Mouse (Mus musculus) olfactory bulb, adult 2 months (tissue): ENCODE data around the gene Acp7.

ENCODE experiments used
- CTCF ChIP-seq: fragments of 200-500 bp; IDR thresholded peaks from 2 replicates; pipeline ENCODE4 v1.5.1; 2012; ENCODE audit warnings: low read depth, mild to moderate bottlenecking, low read length, moderate library complexity; ENCODE audit not compliant: insufficient read depth
- POLR2A ChIP-seq: fragments of 200-500 bp; IDR thresholded peaks from 2 replicates; pipeline ENCODE4 v1.6.1; 2012; ENCODE audit warnings: mild to moderate bottlenecking, low read depth, low read length, moderate library complexity; ENCODE audit not compliant: insufficient read depth

- TF ChIP-seq CTCF = no peak
- TF ChIP-seq POLR2A = no peak
Measured at GRCm38 (mm10) chr7:28647016-28647415, 15.9 kb upstream of the Acp7 start.
